Mouse (Mus musculus) frontal cortex, postnatal 10 days (tissue): ENCODE data around the gene Map3k5.

ENCODE experiments used
- DNase-seq, 2 experiments: peaks; one replicate each; pipeline ENCODE4 v3.0.0; 2022; ENCODE audit warnings: low spot score in 2 of 2, mixed read lengths in 1 of 2

The Map3k5 gene

DNA sequence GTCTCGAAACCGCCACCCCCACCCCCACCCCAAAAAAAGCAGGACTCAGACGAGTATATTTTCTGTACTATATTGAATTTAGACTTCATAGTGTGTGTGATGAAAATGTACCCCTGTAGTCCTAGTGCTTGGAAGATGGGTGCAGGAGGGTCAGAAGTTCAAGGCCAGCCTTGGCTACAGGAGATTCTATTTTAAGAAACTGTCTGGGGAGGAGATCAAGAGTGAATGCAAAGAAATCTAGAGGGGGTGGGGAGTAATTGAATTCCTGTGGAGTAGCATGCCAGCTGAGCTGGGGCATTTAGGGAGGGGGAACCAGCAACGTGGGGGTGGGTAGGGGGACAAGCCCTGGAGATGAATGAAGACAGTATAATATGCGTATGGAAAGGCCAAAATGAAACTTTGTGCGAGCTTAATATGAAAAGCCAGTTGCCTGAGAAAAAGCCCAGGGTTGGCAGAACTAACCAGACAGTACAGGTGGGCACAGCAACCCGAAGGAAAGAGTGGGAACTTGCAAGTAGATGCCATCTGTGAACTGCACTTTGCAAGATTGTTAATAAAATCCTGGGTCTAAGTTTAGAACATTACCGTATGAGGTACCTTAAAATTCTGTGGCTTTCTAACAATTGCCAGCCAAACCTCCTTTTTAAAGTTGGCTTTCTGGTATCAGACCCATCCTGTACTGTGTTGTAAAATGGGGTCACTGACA lies 222.9 kb downstream of the Map3k5 start:
- DNase-seq, result no peak

DNA sequence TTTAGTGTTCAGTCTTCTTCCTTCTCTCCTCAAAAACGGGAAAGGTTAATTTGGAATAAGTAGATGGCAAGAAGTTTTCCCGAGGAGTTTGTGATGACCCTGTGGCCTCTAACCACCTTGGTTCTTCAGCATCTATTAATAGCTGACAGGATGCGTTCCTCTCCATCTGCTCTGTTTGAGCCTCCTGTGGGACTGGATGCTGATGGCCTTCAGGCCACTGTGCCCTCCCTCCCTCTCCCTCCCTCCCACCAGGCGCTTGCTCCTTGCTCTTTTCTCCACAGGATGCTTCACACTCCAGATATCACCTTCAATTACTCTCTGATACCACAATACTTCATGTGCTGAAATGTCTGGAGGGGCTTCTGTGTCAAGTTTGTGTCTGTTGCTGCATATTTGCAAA lies 224.5 kb downstream of the Map3k5 start:
- no peak for DNase-seq

DNA sequence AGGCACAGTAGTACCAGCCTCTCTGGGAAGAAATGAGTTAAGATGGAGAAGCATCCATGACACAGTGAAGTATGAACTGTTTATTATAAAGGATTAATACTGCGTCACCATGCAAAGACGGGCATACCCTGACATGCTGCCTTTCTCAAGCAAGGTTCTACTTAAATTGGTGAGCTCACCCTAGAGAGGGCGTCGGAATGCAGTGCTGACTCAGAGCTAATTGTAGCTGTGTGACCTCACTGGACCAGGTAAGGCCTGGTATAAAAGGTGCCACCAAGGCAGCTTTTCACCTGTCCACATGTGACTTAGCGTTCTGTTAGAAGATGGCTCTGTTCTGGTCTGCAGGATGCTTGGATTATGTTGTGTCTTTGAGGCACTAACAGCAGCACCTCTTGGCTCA lies 225.0 kb downstream of the Map3k5 start:
- no peak for DNase-seq

GRCm38 (mm10) chr10:20160914-20161313 lies 226.6 kb downstream of the Map3k5 start:
- no peak for DNase-seq

DNA sequence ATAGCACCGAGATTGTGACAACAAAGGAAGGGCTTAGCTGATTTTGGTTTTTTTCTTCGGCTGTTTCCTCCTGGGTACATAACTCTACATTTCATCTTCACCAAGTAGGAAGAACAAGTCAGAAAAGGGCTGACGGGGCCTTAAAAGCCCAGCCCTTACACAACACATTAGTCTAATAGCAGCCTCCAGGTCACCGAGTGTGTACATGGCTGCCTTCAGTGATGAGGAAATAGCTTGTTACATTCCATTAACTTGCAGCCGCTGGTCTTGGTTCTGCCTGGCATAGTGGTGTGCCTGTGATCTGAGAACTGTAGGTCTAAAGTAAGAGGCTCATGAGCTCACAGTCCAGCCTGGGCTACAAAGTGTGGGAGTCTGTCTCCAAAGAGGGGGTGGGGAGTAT lies 230.5 kb downstream of the Map3k5 start:
- no peak for DNase-seq

DNA sequence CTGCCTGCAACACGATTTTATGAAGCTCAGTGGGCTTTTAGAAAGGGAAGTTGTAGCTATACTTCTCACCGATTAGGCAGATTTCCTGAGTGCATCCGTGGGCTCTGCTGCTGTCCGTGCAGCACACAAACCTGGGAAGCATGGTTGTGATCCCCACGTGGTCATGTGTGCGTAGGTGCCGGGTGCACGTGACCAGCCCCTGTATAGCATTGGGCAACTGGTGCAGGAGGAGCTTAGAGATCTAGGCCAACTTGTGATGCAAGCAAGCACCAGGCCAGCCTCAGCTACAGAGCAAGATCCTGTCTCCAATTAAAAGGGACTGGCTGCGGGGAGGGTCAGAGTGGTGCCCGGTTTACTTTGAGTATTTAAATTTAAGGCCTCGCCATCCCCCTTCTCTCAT lies 232.5 kb downstream of the Map3k5 start:
- DNase-seq, result no peak

DNA sequence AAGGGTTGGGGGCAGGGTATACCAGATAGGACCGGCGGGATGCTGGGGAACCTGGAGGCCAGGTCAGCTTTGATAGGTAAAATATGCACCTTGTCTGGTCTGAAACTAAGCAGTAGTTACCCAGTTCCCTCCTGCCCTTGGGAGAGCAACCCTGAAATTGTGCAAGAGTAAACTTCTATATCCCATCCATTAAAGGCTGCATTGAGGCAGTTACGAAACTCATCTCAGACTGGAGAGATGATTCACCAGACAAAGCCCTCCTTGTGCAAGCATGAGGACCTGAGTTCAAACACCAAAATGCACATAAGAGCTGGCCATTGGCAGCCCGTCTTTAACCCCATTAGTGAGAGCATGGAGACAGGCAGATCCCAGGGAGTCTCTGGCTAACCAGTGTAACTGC lies 233.2 kb downstream of the Map3k5 start:
- DNase-seq, result no peak

DNA sequence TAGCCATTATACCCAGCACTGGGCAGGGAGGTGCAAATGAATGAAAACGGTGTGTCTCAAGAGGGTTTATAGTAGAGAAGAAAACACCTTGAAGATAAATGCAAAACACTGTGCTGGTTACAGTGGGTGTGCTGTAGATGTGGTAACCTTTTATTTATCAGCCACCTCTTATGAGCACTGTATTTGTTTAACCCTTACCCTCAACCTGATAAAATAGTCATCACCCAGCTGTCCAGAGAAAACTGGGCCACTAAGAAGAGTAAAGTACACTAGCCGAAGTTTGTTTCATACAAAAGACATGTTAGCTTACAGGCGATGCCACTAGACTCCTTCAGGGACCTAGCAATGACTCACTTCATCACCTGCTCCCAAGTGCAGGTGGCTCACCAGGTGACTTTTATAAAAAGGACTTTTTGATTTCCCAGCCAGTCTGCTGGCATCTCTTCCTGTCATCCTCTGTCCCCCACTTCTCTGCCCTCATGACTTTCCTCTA lies 235.0 kb downstream of the Map3k5 start:
- no peak for DNase-seq

- DNase-seq, result no peak
Measured at GRCm38 (mm10) chr10:20169927-20170604, 235.8 kb downstream of the Map3k5 start.

DNA sequence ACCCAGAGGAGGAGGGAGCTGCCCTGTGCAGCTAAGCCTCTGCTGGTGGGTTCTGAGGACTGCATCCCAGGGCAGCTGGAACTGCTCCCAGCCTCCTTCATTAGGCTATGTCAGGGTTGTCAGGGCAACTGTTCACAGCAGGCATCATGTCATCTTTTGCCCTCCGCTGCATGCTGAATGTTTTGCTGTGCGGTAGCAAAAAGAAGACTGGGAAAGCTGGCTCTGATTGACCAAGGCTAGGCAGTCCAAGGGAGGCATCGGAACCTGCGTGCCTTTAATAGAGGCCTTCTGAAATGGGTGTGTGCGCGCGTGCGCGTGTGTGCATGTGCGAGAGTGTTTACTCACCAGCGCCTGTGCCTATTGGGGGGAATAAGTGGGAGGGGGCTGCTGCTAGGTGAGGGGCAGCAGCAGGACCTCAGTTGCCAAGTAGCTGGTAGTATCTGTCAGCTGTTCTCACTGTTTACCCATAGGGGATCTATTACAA lies 236.4 kb downstream of the Map3k5 start:
- peak; percentile 79 to 82 for DNase-seq

- no peak for DNase-seq
Measured at GRCm38 (mm10) chr10:20171209-20171608, 236.9 kb downstream of the Map3k5 start.

GRCm38 (mm10) chr10:20171756-20172155 lies 237.5 kb downstream of the Map3k5 start:
- no peak for DNase-seq

DNA sequence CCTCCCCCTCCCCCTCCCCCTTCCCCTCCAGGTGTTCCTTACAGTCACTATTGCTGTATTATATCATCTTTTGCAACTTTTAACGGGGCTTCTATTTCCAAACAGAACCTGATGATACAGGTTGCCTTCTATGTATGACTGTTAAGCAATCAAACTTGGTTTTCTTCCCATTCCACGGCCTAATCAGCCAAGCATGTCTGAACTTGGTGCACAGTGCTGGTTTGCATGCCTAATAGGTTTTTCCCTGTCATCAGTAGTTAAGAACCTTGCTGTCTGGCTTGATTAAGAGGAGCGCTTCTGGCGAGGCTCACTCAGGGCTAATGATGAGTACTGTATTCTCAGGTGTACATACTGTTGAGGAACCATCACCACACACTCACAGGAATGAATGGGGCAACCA lies 239.5 kb downstream of the Map3k5 start:
- DNase-seq, result no peak

- no peak for DNase-seq
Measured at GRCm38 (mm10) chr10:20176054-20176453, 241.8 kb downstream of the Map3k5 start.

DNA sequence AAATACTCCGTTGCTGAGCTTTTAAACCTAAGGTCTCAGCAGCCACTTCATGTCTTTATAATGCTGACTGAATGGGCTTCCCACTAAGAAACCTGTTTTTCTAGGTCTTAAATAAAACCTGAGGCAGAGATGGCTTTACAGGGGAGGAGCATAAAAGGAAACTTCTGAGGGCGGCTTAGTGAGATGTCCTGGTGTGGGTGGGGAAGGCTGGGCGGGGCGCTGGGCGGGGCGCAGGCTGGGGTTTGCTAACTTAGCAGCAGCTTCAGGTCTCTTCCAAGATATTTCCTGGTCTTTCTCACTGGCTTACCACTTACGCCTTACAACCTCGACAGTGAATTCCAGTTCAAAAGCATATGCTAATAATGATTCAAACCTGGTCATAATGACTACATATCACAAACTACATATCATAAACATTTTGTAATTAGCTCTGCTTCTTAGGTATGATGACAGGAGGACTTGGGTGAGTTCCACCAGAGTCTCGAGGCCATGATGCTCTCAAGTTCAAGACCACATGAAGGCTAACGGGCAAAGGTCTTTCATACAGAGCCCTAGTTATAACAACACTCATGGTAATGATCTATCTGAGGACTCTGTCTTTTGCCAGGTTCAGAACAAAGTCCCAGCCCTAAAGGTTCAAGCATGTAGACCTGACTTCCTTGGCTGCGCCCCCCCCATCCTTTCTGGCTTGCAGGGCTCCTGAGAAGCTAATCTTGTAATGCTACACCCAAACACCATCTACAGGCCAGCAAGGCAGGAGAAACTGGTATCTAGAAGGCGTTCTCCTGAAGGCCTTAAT lies 244.7 kb downstream of the Map3k5 start:
- no peak for DNase-seq

DNA sequence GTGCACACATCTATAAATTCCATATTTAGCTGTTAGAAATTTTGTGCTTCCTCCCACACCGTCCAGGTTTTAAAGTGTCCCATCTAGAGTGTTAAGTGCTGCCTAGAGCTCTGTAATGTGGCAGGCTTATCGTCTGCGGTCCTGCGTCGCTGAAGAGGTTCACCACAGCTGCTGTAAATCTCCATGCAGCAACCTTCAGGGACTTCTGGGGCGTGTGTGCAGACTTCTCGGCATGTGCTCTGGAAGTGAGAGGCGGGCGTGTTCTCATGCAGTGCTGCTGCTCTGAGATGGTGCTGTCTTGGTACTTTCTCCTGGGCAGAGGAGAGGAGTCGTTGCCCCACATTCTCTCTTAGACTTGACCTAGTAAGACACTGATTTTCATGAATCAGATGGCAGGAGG lies 246.9 kb downstream of the Map3k5 start:
- no peak for DNase-seq

DNA sequence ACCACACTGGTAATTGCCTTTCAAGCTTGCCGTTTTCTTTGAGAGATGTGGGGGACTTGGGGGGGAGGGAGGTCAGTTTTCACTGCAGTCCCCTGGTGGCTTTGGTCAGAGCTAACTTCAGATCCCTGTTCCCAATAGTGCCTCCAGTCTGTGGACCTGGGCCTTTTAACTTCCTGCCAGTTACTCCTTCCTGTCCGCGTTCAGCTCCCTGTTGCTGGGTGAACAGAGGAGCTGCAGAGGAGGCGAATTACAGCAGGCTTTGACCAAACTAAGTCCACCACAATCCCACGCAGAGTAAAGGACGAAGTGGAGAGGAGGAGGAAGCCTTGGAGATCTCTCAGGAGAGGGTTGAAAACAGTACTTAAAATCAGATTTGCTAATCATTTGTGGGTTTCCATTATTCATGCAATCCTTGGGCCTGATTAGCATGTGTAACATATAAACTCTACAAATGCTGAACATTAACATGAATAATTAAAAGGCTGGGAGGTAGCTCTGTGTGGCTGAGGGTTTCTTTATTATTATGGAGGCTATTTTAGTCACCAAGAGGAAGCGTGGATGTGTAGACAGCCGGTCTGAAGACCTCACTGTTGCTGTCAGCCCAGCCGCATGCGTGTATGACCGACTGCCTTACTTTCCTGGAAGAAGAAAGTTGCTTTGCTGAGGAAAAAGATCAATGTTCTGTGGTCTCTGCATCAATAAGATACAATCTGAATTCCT lies 247.6 kb downstream of the Map3k5 start:
- no peak for DNase-seq

DNA sequence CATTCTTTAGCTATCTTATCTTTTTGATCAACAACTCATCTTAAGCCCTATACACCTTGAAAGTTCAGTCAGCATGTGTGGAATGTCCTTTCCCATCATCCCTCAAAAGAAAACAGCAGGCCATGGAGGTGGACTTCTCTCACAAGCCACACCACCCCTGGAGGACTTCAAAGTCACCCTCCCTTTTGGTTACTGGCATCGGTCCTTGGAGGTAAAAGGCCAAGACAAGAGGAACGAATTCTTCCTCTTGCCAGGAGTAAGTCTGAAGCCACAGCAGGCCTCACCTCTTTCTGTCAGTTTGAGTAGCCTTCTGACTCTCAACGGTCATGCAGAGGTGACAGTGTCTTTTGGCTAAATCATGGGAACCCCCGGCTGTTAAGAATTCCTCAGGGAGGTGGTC lies 250.1 kb downstream of the Map3k5 start:
- DNase-seq, result no peak

- DNase-seq, result no peak
Measured at GRCm38 (mm10) chr10:20185264-20185663, 251.0 kb downstream of the Map3k5 start.

DNA sequence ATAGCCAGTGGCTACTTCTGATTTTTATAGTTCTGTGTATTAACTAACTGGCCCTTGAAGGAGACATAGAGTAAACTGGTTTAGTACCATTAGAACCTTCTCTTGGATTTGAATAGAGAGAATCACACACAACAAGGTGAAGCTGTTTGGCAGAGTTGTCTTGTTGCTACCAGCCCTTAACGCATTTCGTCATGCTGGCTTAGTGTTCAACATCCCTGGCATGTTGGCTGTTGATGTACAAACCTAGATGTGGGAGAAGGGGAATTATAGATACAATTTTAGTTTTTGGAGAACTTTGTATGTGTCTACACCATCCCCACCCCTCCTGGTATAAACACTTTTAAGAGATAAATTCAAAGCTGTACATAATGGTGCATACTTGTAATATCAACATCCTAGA lies 251.5 kb downstream of the Map3k5 start:
- DNase-seq, result no peak

- no peak for DNase-seq
Measured at GRCm38 (mm10) chr10:20186800-20187273, 252.6 kb downstream of the Map3k5 start.
